12 mouse cellular contexts compared by ENCODE assay signal in the genomic region with DNA sequence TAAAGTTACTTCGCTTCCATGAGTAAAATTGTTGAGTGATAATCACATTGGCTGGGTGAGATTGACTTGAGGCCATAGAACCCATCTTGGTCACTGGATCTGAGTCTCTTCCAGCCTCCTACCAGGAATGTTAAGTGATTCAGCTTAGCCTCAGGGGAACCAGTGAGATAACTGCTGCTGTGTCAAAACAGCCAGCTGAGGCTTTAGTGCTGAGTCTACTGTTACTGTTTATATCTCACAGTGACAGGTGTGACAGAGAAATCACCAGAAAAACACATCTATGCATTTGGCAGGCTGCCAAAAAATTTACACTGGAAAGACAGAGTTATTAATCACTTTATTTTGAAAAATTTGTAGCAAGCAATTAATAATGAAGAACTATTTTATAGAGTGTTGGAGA. TPM values are rescaled to one million over a fixed set of nuclear protein-coding genes. Genes with fewer than 3 reads are reported as not detected.
DNase-seq lines count a peak whose midpoint lies in the region; ATAC-seq and TF ChIP-seq lines count a peak whose summit lies in the region.
"Had no signal": no experiment of that assay in that cellular context is flagged by ENCODE, and none has a peak within 500 bp of the region (broad histone marks: within the 10 kb centered on the region; RNA-seq: fewer than 3 reads in every experiment).

No protein-coding gene starts in this region.

- no peak overlapping the region for H3K4me3 ChIP-seq in liver, postnatal 0 days (ENCODE audit: low read depth, low read length)
- no peak overlapping the region for H3K4me3 ChIP-seq in liver, embryonic 11.5 days (ENCODE audit: low read depth, low read length)
- H3K4me3 ChIP-seq in heart, embryonic 12.5 days, result no peak overlapping the region
- H3K4me3 ChIP-seq: layer of hippocampus, adult 2 months; midbrain, embryonic 15.5 days; neural tube, embryonic 15.5 days had no signal

- 93% methylated on average over 1 of the region's 1 CpGs for WGBS in liver, postnatal 0 days (ENCODE audit: insufficient replicate concordance)
- WGBS in liver, embryonic 11.5 days, result 79% methylated on average over 1 of the region's 1 CpGs
- 35% methylated on average over 1 of the region's 1 CpGs for WGBS in heart, embryonic 12.5 days

- 0 out of 2 replicates have a peak, but pooled peaks cover 2% of the 10 kb centered on the region for H3K36me3 ChIP-seq in liver, postnatal 0 days (replicated peaks; ENCODE audit: insufficient read depth, low read length)
- H3K36me3 ChIP-seq in liver, embryonic 11.5 days (ENCODE audit: control insufficient read depth, insufficient read depth, low read length), result no peaks in the 10 kb centered on the region
- H3K36me3 ChIP-seq in heart, embryonic 12.5 days, result peaks cover 36% of the 10 kb centered on the region
- H3K36me3 ChIP-seq: midbrain, embryonic 15.5 days; neural tube, embryonic 15.5 days had no signal

- no peak overlapping the region for H3K27ac ChIP-seq in liver, postnatal 0 days (ENCODE audit: low read depth)
- no peak overlapping the region for H3K27ac ChIP-seq in liver, embryonic 11.5 days (ENCODE audit: low read depth, low read length)
- H3K27ac ChIP-seq in heart, embryonic 12.5 days (ENCODE audit: poor library complexity, severe bottlenecking), result peak overlapping the region; percentile 63; the same call in 1 of the 2 replicates
- H3K27ac ChIP-seq: layer of hippocampus, adult 2 months; midbrain, embryonic 15.5 days; neural tube, embryonic 15.5 days had no signal

- 0 out of 2 replicates have a peak, but pooled peaks have one; percentile 36 for ATAC-seq in liver, postnatal 0 days
- no peak for ATAC-seq in liver, embryonic 11.5 days (replicated peaks; ENCODE audit: low FRiP score)
- peak; percentile 73; the same call in 1 of the 2 replicates for ATAC-seq in heart, embryonic 12.5 days (ENCODE audit: insufficient number of reproducible peaks, low FRiP score)
- ATAC-seq: midbrain, embryonic 15.5 days had no signal

- H3K27me3 ChIP-seq in liver, postnatal 0 days (ENCODE audit: insufficient read depth, low read length), result no peaks in the 10 kb centered on the region
- no peaks in the 10 kb centered on the region for H3K27me3 ChIP-seq in liver, embryonic 11.5 days (replicated peaks; ENCODE audit: control insufficient read depth, insufficient read depth, low read length)
- H3K27me3 ChIP-seq in heart, embryonic 12.5 days (replicated peaks), result no peaks in the 10 kb centered on the region
- H3K27me3 ChIP-seq: midbrain, embryonic 15.5 days; neural tube, embryonic 15.5 days had no signal

- H3K9me3 ChIP-seq in liver, postnatal 0 days (ENCODE audit: low read length), result no peaks in the 10 kb centered on the region
- no peaks in the 10 kb centered on the region for H3K9me3 ChIP-seq in liver, embryonic 11.5 days (ENCODE audit: control insufficient read depth, low read length)
- no peaks in the 10 kb centered on the region for H3K9me3 ChIP-seq in heart, embryonic 12.5 days (replicated peaks)
- H3K9me3 ChIP-seq: midbrain, embryonic 15.5 days; neural tube, embryonic 15.5 days had no signal

- TF ChIP-seq CTCF in liver, postnatal 0 days (IDR thresholded peaks at IDR 0.05; ENCODE audit: low read depth), result no peak

- no peak overlapping the region for H3K9ac ChIP-seq in liver, postnatal 0 days (replicated peaks)
- H3K9ac ChIP-seq in liver, embryonic 11.5 days (ENCODE audit: low read depth, low read length), result no peak overlapping the region
- H3K9ac ChIP-seq in heart, embryonic 12.5 days, result no peak overlapping the region
- H3K9ac ChIP-seq: midbrain, embryonic 15.5 days; neural tube, embryonic 15.5 days had no signal

- H3K4me2 ChIP-seq in liver, postnatal 0 days (ENCODE audit: low read depth, low read length), result no peak overlapping the region
- H3K4me2 ChIP-seq in liver, embryonic 11.5 days, result no peak overlapping the region
- H3K4me2 ChIP-seq in heart, embryonic 12.5 days, result no peak overlapping the region
- H3K4me2 ChIP-seq: midbrain, embryonic 15.5 days; neural tube, embryonic 15.5 days had no signal

- no peak for DNase-seq in liver, postnatal 0 days
- DNase-seq in liver, embryonic 11.5 days (ENCODE audit: low spot score), result no peak
- peak; percentile 16 for DNase-seq in embryo, embryonic 10.5 days (ENCODE audit: low spot score)
- peak; percentile 6 for DNase-seq in retina, embryonic 14.5 days (ENCODE audit: low spot score)
- DNase-seq in gastrocnemius, adult 8-10 months (ENCODE audit: low spot score in 2 of 2), result no peak
- no peak for DNase-seq in thymus, postnatal 25 days
- DNase-seq: gastrocnemius, postnatal 10 days; right cerebral cortex, postnatal 25 days had no signal

- H3K4me1 ChIP-seq in liver, postnatal 0 days (ENCODE audit: insufficient read depth), result no peaks in the 10 kb centered on the region
- no peaks in the 10 kb centered on the region for H3K4me1 ChIP-seq in liver, embryonic 11.5 days (replicated peaks; ENCODE audit: control insufficient read depth, insufficient read depth, low read length)
- H3K4me1 ChIP-seq in heart, embryonic 12.5 days (replicated peaks), result peaks cover 31% of the 10 kb centered on the region
- H3K4me1 ChIP-seq: neural tube, embryonic 15.5 days had no signal

- no peak for TF ChIP-seq EP300 in liver, postnatal 0 days (IDR thresholded peaks at IDR 0.05; ENCODE audit: low read depth)

RNA-seq across cellular contexts. Expression of a gene that starts 43.5 kb away (rescaled TPM):
- 2.2 and 3.0 TPM in 2 replicates for polyA plus RNA-seq in liver, postnatal 0 days (2015; fragmentation: Nextera tagmentation; extraction: Ambion mirVana)
- 3.2 and 6.3 TPM in 2 replicates for polyA plus RNA-seq in liver, embryonic 11.5 days (2014; fragmentation: Nextera tagmentation; extraction: Ambion mirVana)
- 191 and 206 TPM in 2 replicates for polyA plus RNA-seq in heart, embryonic 12.5 days (2016; fragmentation: Nextera tagmentation; extraction: Ambion mirVana)
- total RNA-seq in gastrocnemius, adult 8-10 months (2022), result 1 to 10 TPM; 3.6 to 9.2 (median 6.0) TPM

Comparison
In these comparisons a context has a peak if more than half of its experiments do, and no peak if none do; other contexts are left out.
1. DNase-seq: peak in embryo, embryonic 10.5 days (single experiment) and retina, embryonic 14.5 days (single experiment); none in liver, postnatal 0 days (single experiment), liver, embryonic 11.5 days (single experiment), gastrocnemius, adult 8-10 months (0 of 2) and thymus, postnatal 25 days (single experiment).
2. RNA of a gene that starts 43.5 kb away (polyA plus RNA-seq): 191 to 206 TPM in heart, embryonic 12.5 days; 3.2 to 6.3 TPM in liver, embryonic 11.5 days and 2.2 to 3.0 TPM in liver, postnatal 0 days; every median in the first group is over 10 times any median in the second.